Mouse (Mus musculus) liver, postnatal 0 days (tissue): ENCODE measurements around the gene Psmd9. TPM values are rescaled to one million over a fixed set of nuclear protein-coding genes. Genes with fewer than 3 reads are reported as not detected.

Experiments
- ATAC-seq: fragments of 200-750 bp; cut with Nextera tagmentation; 2 replicates; pipeline ENCODE4 v1.8.0; 2017; ENCODE audit warnings: mild to moderate bottlenecking, moderate library complexity
- DNase-seq: peaks from one replicate; pipeline ENCODE4 v3.0.0-alpha.2; 2016
- H3K27ac ChIP-seq: fragments of 300-500 bp; sonication (generic); 2 replicates; pipeline ENCODE4 v1.5.1; 2014; ENCODE audit warnings: antibody characterized with exemption, moderate library complexity, mild to moderate bottlenecking, low read depth
- H3K27me3 ChIP-seq: fragments of 300-500 bp; sonication (generic); 2 replicates; pipeline ENCODE4 v1.6.1; 2014; ENCODE audit warnings: low read length, control low read depth, mixed read lengths; ENCODE audit not compliant: insufficient read depth
- H3K36me3 ChIP-seq: fragments of 300-500 bp; sonication (generic); replicated peaks from 2 replicates; pipeline ENCODE4 v1.6.1; 2014; ENCODE audit warnings: mild to moderate bottlenecking, control low read depth, low read length, moderate library complexity, mixed read lengths; ENCODE audit not compliant: insufficient read depth
- H3K4me1 ChIP-seq: fragments of 300-500 bp; sonication (generic); 2 replicates; pipeline ENCODE4 v1.6.1; 2014; ENCODE audit warnings: antibody characterized with exemption, mild to moderate bottlenecking, control low read depth; ENCODE audit not compliant: insufficient read depth
- H3K4me2 ChIP-seq: fragments of 300-500 bp; sonication (generic); 2 replicates; pipeline ENCODE4 v1.6.1; 2014; ENCODE audit warnings: low read depth, mild to moderate bottlenecking, low read length, moderate library complexity, mixed read lengths
- H3K4me3 ChIP-seq: fragments of 300-500 bp; sonication (generic); 2 replicates; pipeline ENCODE4 v1.5.1; 2014; ENCODE audit warnings: low read depth, low read length
- H3K9ac ChIP-seq: fragments of 300-500 bp; sonication (generic); replicated peaks from 2 replicates; pipeline ENCODE4 v1.6.1; 2014; ENCODE audit warnings: mild to moderate bottlenecking, moderate library complexity
- H3K9me3 ChIP-seq: fragments of 300-500 bp; sonication (generic); 2 replicates; pipeline ENCODE4 v1.6.1; 2016; ENCODE audit warnings: mild to moderate bottlenecking, control low read depth, low read length, mixed read lengths
- CTCF ChIP-seq: sonication (generic); IDR thresholded peaks from 2 replicates; pipeline ENCODE4 v1.5.1; 2016; ENCODE audit warnings: antibody characterized with exemption, low read depth
- EP300 ChIP-seq: IDR thresholded peaks from 2 replicates; pipeline ENCODE4 v1.6.1; 2016; ENCODE audit warnings: antibody characterized with exemption, low read depth, mild to moderate bottlenecking
- WGBS: fragments of 180-500 bp; shearing (Covaris S2); extraction: QIAGEN DNeasy Blood & Tissue Kit; methylation state at CpG from one replicate; pipeline ENCODE4 v1.1.7; 2014; ENCODE audit not compliant: insufficient replicate concordance; 5-methylcytosine and 5-hydroxymethylcytosine counted together
- polyA plus RNA-seq: library from polyadenylated mRNA; unstranded; fragments of >200 nt; fragmentation: Nextera tagmentation; extraction: Ambion mirVana; gene quantifications from 2 replicates; pipeline ENCODE4 v1.2.1, GENCODE M21; 2015

Gene Psmd9
- polyA plus RNA-seq, 1 experiment from 2014 or later = 120 TPM

- no peak for TF ChIP-seq EP300
- no peak for TF ChIP-seq CTCF
- DNase-seq (no peak), ATAC-seq (no peak)
- Histone ChIP-seq H3K4me1 (peaks cover 64% of the 10 kb centered on the region), H3K36me3 (peaks cover 68% of the 10 kb centered on the region), H3K27me3 (no peaks in the 10 kb centered on the region), H3K9me3 (no peaks in the 10 kb centered on the region), H3K4me3 (no peak overlapping the region), H3K9ac (no peak overlapping the region), H3K4me2 (0 out of 2 replicates have a peak overlapping the region, but pooled peaks have one; percentile 83), H3K27ac (no peak overlapping the region; the same call in 1 of the 2 replicates)
- WGBS = 88% methylated on average over 20 of the region's 25 CpGs
Measured at GRCm38 (mm10) chr5:123148073-123148722, 21.0 kb upstream of the Psmd9 start.

GRCm38 (mm10) chr5:123149451-123150400 lies 19.5 kb upstream of the Psmd9 start:
- peaks cover 74% of the 10 kb centered on the region for H3K36me3 ChIP-seq
- H3K4me2 ChIP-seq = peak overlapping the region; percentile 83
- peak; percentile 86 for ATAC-seq
- peak overlapping the region; percentile 55 for H3K4me3 ChIP-seq
- TF ChIP-seq CTCF (peak; percentile 97), EP300 (no peak)
- DNase-seq = peak; percentile 93
- peak overlapping the region; percentile 46 for H3K9ac ChIP-seq
- no peaks in the 10 kb centered on the region for H3K27me3 ChIP-seq
- H3K4me1 ChIP-seq = peaks cover 53% of the 10 kb centered on the region
- no peaks in the 10 kb centered on the region for H3K9me3 ChIP-seq
- H3K27ac ChIP-seq = peak overlapping the region; percentile 76
- WGBS = 5% methylated on average over 19 of the region's 19 CpGs

GRCm38 (mm10) chr5:123150641-123151040 lies 18.6 kb upstream of the Psmd9 start:
- 19% methylated on average over 7 of the region's 7 CpGs for WGBS
- DNase-seq (peak; percentile 63), ATAC-seq (no peak)
- Histone ChIP-seq H3K36me3 (peaks cover 72% of the 10 kb centered on the region), H3K27ac (peak overlapping the region; percentile 76), H3K27me3 (no peaks in the 10 kb centered on the region), H3K4me1 (peaks cover 44% of the 10 kb centered on the region), H3K9ac (peak overlapping the region; percentile 46), H3K4me2 (peak overlapping the region; percentile 83), H3K4me3 (peak overlapping the region; percentile 55), H3K9me3 (no peaks in the 10 kb centered on the region)
- no peak for TF ChIP-seq CTCF
- TF ChIP-seq EP300 = no peak

- peak; percentile 18 for ATAC-seq
- Histone ChIP-seq H3K27ac (peak overlapping the region; percentile 76), H3K4me3 (peak overlapping the region; percentile 55), H3K4me1 (peaks cover 39% of the 10 kb centered on the region), H3K27me3 (no peaks in the 10 kb centered on the region), H3K36me3 (peaks cover 71% of the 10 kb centered on the region), H3K9me3 (no peaks in the 10 kb centered on the region), H3K4me2 (peak overlapping the region; percentile 83), H3K9ac (peak overlapping the region; percentile 46)
- TF ChIP-seq CTCF (no peak), EP300 (no peak)
- 31% methylated on average over 7 of the region's 7 CpGs for whole genome bisulfite sequencing
- peak; percentile 74 for DNase-seq
Measured at GRCm38 (mm10) chr5:123151077-123151476, 18.1 kb upstream of the Psmd9 start.

- Histone ChIP-seq H3K36me3 (peaks cover 71% of the 10 kb centered on the region), H3K27me3 (no peaks in the 10 kb centered on the region), H3K27ac (no peak overlapping the region), H3K4me1 (peaks cover 37% of the 10 kb centered on the region), H3K9ac (no peak overlapping the region), H3K4me3 (no peak overlapping the region), H3K9me3 (no peaks in the 10 kb centered on the region), H3K4me2 (peak overlapping the region; percentile 47)
- DNase-seq = no peak
- whole genome bisulfite sequencing = 92% methylated on average over 19 of the region's 19 CpGs
- TF ChIP-seq CTCF = no peak
- no peak for TF ChIP-seq EP300
- ATAC-seq = no peak
Measured at GRCm38 (mm10) chr5:123151707-123152362, 17.4 kb upstream of the Psmd9 start.

GRCm38 (mm10) chr5:123152901-123153300 lies 16.3 kb upstream of the Psmd9 start:
- no peak overlapping the region for H3K4me3 ChIP-seq
- ATAC-seq (no peak), DNase-seq (no peak)
- no peak overlapping the region for H3K9ac ChIP-seq
- H3K27ac ChIP-seq = no peak overlapping the region
- no peaks in the 10 kb centered on the region for H3K27me3 ChIP-seq
- 67% methylated on average over 1 of the region's 1 CpGs for WGBS
- 0 out of 2 replicates have a peak overlapping the region, but pooled peaks have one; percentile 30 for H3K4me2 ChIP-seq
- H3K36me3 ChIP-seq = peaks cover 71% of the 10 kb centered on the region
- H3K9me3 ChIP-seq = no peaks in the 10 kb centered on the region
- peaks cover 37% of the 10 kb centered on the region for H3K4me1 ChIP-seq
- no peak for TF ChIP-seq CTCF
- no peak for TF ChIP-seq EP300
